Mouse (Mus musculus): ENCODE measurements around the gene Sec14l5. TPM values are rescaled to one million over a fixed set of nuclear protein-coding genes. Genes with fewer than 3 reads are reported as not detected.

Sec14l5 gene
- polyA plus RNA-seq, 1 experiment from 2014 or later, result 1.3 TPM

DNA sequence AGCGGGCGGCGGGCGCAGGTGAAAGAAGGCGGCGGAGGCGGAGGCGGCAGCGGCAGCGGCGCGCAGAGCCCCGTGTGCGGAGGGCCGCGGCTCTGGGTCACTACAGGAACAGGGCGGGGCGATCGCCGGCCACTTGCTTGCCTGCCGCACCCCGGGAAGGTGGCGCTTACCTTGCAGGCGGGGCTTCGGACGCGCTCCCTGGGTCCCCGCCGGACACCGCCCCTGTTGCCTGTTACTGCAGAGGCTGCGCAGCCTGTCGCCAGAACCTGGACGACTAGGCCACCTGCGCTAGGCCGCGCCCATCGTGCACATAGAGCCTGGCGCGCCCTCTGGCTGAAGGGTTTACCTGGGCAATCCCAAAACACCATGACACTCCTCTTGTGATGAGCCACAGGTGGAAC is 14.5 kb upstream of the Sec14l5 start, which contains the start of gene Ppl:
Ppl (minus strand) TSS at position 21 of the 401 bp plus-strand sequence.
- no peaks in the 10 kb centered on the region for H3K36me3 ChIP-seq
- 2% methylated on average over 24 of the region's 39 CpGs for WGBS
- H3K27ac ChIP-seq (replicated peaks), result no peak within 1 kb of the TSS
- peak within 1 kb of the TSS; percentile 39 for H3K4me2 ChIP-seq (replicated peaks)
- H3K4me3 ChIP-seq, result peak within 1 kb of the TSS; percentile 37
- peaks cover 74% of the 10 kb centered on the region for H3K27me3 ChIP-seq
- ATAC-seq (ENCODE audit: low FRiP score, low read depth), result no peak
- H3K9ac ChIP-seq (replicated peaks), result no peak within 1 kb of the TSS
- peaks cover 5% of the 10 kb centered on the region; the same call in 1 of the 2 replicates for H3K4me1 ChIP-seq
- H3K9me3 ChIP-seq, result no peaks in the 10 kb centered on the region

DNA sequence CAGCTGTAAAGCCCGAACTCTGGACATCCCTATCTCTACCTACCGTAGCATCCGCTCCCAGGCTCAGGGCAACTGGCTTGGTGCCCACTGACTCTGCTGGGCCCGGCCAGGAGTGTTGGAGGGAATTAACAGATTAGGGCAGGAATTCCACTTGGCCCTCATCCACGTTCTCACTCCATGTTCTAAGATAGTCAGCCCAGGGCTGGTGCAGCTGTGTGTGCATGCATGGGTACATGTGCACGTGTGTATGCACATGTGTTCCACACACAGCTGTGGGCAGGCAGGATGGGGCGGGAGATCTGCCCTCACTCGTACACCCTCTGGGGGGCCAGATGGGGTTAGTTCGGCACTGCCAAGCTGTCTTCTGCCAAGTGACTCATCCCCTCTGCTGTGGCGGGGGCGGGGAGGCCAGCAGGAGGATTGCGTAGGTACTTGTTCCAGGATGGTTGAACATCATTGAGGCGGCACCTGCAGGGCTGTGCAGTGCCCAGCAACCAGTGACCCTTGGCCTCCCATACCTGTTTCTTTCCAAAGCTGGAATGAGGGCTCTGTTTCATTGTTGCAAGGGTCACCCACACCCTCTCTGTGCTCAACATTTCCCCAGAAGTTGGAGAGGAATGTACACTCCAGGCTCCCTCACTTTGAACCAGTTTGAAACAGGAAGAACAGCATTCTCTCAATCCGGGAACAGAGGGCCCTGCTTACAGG is 12.1 kb upstream of the Sec14l5 start:
- Histone ChIP-seq H3K9ac (replicated peaks) (no peak overlapping the region), H3K9me3 (no peaks in the 10 kb centered on the region), H3K4me3 (no peak overlapping the region), H3K27me3 (peaks cover 52% of the 10 kb centered on the region), H3K27ac (replicated peaks) (no peak overlapping the region), H3K4me2 (replicated peaks) (no peak overlapping the region), H3K4me1 (peaks cover 5% of the 10 kb centered on the region; the same call in 1 of the 2 replicates), H3K36me3 (no peaks in the 10 kb centered on the region)
- no peak for ATAC-seq (ENCODE audit: low FRiP score, low read depth)
- 85% methylated on average over 14 of the region's 14 CpGs for WGBS

DNA sequence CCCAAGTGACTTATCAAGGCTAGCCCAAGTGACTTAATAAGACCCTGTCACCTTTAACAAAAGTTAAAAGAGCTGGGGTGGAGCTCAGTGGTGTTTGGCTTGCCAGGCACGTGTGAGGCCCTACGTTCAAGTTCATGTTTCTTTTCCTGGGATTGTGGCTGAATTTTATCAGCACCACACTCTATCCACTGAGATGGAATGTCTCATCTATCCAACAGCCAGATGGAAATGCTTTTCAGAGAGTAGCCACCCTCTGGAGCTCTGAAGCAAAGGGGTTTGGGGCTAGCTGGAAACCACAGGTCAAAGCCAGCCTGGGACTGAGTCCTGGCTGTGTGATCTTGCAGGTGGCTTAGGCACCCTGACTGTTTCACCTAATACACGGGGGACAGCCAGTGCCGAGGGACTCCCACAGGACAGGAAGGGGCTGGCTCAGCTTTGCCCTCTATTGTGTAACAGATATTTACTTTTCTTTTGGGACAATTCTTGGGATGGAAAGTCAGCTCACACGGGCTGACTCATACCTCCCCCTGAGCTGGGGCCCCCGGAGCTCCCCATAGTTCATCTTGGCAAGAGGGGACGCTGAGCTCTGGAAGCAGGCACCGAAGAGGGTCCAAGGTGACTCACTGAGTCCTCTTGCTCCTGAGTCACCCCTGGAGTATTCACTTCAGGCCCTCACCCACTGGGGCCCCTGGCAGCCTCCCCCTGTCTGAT is 11.2 kb upstream of the Sec14l5 start:
- peaks cover 43% of the 10 kb centered on the region for H3K27me3 ChIP-seq
- H3K4me2 ChIP-seq (replicated peaks), result no peak overlapping the region
- no peak overlapping the region for H3K27ac ChIP-seq (replicated peaks)
- 78% methylated on average over 8 of the region's 8 CpGs for WGBS
- H3K36me3 ChIP-seq, result no peaks in the 10 kb centered on the region
- H3K4me1 ChIP-seq, result peaks cover 5% of the 10 kb centered on the region; the same call in 1 of the 2 replicates
- H3K9me3 ChIP-seq, result no peaks in the 10 kb centered on the region
- no peak overlapping the region for H3K9ac ChIP-seq (replicated peaks)
- H3K4me3 ChIP-seq, result no peak overlapping the region
- no peak for ATAC-seq (ENCODE audit: low FRiP score, low read depth)

DNA sequence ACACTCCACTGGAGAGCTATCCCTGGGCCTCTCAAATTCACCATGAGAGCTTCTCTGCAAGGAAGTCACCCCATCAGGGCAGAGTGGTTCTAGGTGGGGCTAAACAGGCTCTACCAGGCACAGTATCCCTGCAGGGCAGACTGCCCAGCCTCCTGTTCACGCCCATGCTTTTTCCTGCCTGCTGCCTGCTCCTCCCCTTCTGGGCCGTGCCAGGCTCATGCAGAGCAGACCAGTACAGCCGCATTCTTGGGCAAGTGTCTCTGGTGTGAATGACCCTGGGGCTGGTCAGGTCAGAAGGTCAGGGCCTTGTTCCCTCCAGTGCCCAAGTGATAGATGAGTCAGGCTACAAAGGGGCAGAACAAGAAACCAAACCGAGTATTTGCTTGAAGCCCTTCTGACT is 10.4 kb upstream of the Sec14l5 start:
- Histone ChIP-seq H3K36me3 (no peaks in the 10 kb centered on the region), H3K27ac (replicated peaks) (no peak overlapping the region), H3K4me1 (peaks cover 5% of the 10 kb centered on the region; the same call in 1 of the 2 replicates), H3K4me2 (replicated peaks) (no peak overlapping the region), H3K9ac (replicated peaks) (no peak overlapping the region), H3K27me3 (peaks cover 39% of the 10 kb centered on the region), H3K4me3 (no peak overlapping the region), H3K9me3 (no peaks in the 10 kb centered on the region)
- 14% methylated on average over 4 of the region's 4 CpGs for WGBS
- ATAC-seq (ENCODE audit: low FRiP score, low read depth), result no peak

DNA sequence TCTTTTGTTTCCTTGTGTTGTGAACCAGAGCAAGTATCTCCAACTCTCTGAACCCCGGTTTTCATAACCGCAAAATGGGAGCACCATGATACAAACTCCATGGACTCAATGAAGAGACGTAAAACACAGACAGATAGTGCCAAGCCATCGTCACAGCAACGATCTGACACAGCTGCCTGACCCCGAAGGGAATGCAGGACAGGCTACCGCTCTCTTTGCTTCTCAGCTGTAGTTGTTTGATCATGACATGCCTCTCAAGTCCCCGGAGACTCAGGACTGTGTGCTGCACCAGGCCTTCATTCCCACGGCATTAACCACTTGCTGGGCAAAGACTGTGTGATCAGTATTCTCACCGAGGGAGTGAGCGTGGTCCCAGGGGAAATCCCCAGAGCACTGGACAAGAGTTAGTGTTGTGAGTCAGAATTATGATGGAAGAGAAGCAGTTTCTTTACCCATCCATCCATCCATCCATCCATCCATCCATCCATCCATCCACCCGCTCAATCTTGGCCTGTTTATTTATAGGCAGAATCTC is 9.8 kb upstream of the Sec14l5 start:
- Histone ChIP-seq H3K4me3 (no peak overlapping the region), H3K4me1 (peaks cover 5% of the 10 kb centered on the region; the same call in 1 of the 2 replicates), H3K9me3 (no peaks in the 10 kb centered on the region), H3K9ac (replicated peaks) (no peak overlapping the region), H3K36me3 (no peaks in the 10 kb centered on the region), H3K27ac (replicated peaks) (no peak overlapping the region), H3K4me2 (replicated peaks) (no peak overlapping the region), H3K27me3 (peaks cover 34% of the 10 kb centered on the region)
- ATAC-seq (ENCODE audit: low FRiP score, low read depth), result no peak
- WGBS, result 61% methylated on average over 12 of the region's 12 CpGs

DNA sequence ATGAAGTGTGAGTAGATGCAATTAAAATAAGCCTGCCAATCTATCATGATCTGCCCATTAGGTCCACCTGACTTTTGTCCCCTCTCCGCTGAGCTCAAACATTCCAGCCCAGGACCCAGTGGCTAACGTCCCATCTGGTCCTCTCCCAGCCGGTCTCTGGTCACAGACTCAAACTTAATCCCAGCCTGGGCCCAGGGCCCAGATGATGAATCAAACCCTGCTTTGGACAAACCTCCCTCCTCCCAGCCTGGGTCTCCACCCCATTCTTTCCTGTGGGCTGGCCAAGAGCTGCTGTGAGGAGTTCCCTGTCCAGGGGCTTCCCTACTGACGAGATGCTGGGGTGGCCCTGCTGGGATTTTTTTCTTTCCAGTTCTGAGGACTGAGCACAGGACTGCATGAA is 7.2 kb upstream of the Sec14l5 start:
- WGBS, result 38% methylated on average over 4 of the region's 4 CpGs
- H3K9ac ChIP-seq (replicated peaks), result no peak overlapping the region
- no peaks in the 10 kb centered on the region for H3K9me3 ChIP-seq
- H3K4me3 ChIP-seq, result no peak overlapping the region
- peaks cover 7% of the 10 kb centered on the region for H3K27me3 ChIP-seq
- no peak for ATAC-seq (ENCODE audit: low FRiP score, low read depth)
- H3K4me1 ChIP-seq, result no peaks in the 10 kb centered on the region
- no peak overlapping the region for H3K27ac ChIP-seq (replicated peaks)
- no peak overlapping the region for H3K4me2 ChIP-seq (replicated peaks)
- no peaks in the 10 kb centered on the region for H3K36me3 ChIP-seq

DNA sequence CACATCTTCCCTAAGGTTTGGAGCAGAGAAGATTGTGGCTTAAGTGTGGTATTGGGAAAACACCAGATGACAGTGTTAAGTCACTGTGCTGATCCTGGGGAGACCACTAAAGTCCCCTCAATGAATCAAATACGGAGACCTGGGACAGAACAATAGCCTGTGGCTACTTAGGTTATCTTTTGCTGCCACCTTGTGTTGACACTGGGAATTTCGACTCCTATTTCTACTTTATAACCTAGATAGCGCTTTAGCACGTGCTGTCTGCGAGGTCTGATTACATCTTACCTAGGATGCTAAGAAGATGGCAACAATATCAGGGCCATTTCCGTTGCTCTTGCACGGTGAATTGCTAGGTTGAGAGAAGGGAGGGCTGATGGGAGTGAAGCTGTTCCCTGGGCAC is 1.3 kb upstream of the Sec14l5 start:
- peak; percentile 48 for ATAC-seq (ENCODE audit: low FRiP score, low read depth)
- H3K4me1 ChIP-seq, result peaks cover 20% of the 10 kb centered on the region
- 0 out of 2 replicates have a peak overlapping the region, but pooled peaks have one; percentile 34 for H3K9ac ChIP-seq (replicated peaks)
- no peaks in the 10 kb centered on the region for H3K36me3 ChIP-seq
- H3K27me3 ChIP-seq, result peaks cover 39% of the 10 kb centered on the region
- WGBS, result 0% methylated on average over 7 of the region's 7 CpGs
- H3K4me2 ChIP-seq (replicated peaks), result peak overlapping the region; percentile 38; the same call in 1 of the 2 replicates
- no peak overlapping the region for H3K27ac ChIP-seq (replicated peaks)
- H3K4me3 ChIP-seq, result no peak overlapping the region
- H3K9me3 ChIP-seq, result no peaks in the 10 kb centered on the region

DNA sequence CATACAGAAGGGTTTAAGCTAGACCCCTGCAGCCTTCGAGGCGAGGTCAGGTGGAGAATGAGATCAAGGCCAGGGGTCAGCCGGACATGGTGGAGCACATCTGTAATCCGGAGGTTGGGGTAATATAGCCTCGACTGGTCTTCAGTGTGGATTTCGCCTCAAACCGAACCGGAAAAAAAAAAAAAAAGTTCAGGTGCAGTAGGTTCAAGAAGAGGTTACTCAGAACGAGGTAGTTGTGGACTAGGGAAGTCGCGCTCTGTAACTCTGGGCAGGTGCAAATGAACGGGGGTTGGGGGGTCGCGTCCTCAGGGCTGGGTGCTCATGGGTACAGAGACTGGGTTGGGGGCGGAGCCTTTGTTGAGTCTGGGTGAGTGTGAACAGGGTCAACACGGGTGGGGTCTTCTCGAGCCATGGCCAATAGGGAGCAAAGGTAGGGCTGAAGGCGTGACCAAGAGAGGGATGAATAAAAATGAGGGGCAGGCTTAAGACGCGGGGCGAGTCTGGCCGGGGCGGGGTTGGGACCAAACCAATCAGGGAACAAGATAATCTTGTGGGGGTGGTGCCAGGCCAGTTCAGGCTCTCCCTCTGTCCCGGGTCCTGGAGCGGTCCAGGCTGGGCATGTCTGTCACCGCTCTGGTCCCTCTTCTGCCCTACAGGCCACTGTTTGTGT is 407 bp upstream of the Sec14l5 start:
- H3K9me3 ChIP-seq, result no peaks in the 10 kb centered on the region
- no peaks in the 10 kb centered on the region for H3K36me3 ChIP-seq
- no peak overlapping the region for H3K27ac ChIP-seq (replicated peaks)
- WGBS, result 1% methylated on average over 26 of the region's 26 CpGs
- peaks cover 20% of the 10 kb centered on the region for H3K4me1 ChIP-seq
- H3K27me3 ChIP-seq, result peaks cover 38% of the 10 kb centered on the region
- H3K4me3 ChIP-seq, result peak overlapping the region; percentile 44
- H3K9ac ChIP-seq (replicated peaks), result peak overlapping the region; percentile 31
- peak overlapping the region; percentile 58 for H3K4me2 ChIP-seq (replicated peaks)
- ATAC-seq (ENCODE audit: low FRiP score, low read depth), result peak; percentile 96

DNA sequence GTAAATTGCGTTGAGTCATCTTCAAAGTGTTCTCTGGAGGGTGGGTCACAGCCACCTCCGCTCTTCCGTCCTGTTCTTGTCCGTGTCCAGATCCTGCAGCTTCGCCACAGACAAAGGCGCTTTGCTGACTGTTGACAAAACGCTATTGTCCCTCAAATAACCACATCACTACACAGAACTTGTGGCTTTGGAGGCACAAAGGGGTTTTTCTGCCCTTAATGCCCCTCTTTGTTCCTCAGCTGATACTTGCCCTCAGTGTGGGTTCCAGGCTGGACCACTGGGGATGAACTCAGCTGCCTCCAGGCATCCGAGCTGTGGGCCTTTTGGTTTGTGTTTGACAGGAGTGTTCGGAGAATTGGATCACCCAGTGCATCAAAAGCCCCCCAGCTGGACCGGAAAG is 3.6 kb downstream of the Sec14l5 start:
- ATAC-seq (ENCODE audit: low FRiP score, low read depth), result no peak
- Histone ChIP-seq H3K4me3 (no peak overlapping the region), H3K27me3 (peaks cover 38% of the 10 kb centered on the region), H3K4me2 (replicated peaks) (no peak overlapping the region), H3K9me3 (no peaks in the 10 kb centered on the region), H3K4me1 (peaks cover 31% of the 10 kb centered on the region), H3K27ac (replicated peaks) (no peak overlapping the region), H3K36me3 (no peaks in the 10 kb centered on the region), H3K9ac (replicated peaks) (no peak overlapping the region)
- 66% methylated on average over 10 of the region's 10 CpGs for WGBS

DNA sequence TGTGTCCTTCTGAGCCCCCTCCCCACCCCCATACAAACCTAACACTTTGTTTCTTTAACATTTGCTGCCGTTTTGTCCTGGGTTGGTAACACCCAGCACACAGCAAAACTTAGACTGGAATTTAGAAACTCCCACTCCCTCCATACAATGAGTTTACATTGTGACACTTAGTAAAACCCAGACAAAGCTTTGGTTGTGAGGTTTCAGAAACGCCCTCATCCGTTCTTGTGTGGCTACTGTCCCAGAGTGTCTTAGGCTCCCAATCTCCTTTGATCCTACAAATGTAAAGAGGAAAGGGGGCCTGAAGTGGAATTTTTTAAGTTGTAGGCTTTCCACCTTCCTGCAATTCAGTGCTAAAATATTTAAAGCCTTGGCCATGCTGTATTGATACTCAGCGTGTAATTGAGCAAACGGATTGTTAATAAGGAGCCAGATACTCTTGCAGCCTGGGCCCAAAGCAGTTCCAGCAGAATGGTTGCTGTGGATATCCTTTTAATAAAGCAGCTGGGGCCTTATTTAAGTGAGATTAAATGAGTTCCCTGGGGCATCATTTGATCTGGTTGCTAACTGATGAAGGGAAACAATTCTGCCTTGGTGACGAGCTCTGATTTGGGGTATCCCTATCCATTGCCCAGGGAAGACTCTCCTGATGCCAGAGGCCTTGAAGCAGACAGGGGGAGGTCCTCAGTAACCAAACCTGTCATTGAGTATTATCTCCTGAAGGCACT is 6.6 kb downstream of the Sec14l5 start:
- Histone ChIP-seq H3K9ac (replicated peaks) (no peak overlapping the region), H3K36me3 (no peaks in the 10 kb centered on the region), H3K27me3 (peaks cover 26% of the 10 kb centered on the region), H3K4me2 (replicated peaks) (no peak overlapping the region), H3K4me1 (peaks cover 14% of the 10 kb centered on the region), H3K27ac (replicated peaks) (peak overlapping the region; percentile 73), H3K4me3 (no peak overlapping the region), H3K9me3 (no peaks in the 10 kb centered on the region)
- 30% methylated on average over 6 of the region's 6 CpGs for WGBS
- peak; percentile 44; the same call in 1 of the 2 replicates for ATAC-seq (ENCODE audit: low FRiP score, low read depth)

DNA sequence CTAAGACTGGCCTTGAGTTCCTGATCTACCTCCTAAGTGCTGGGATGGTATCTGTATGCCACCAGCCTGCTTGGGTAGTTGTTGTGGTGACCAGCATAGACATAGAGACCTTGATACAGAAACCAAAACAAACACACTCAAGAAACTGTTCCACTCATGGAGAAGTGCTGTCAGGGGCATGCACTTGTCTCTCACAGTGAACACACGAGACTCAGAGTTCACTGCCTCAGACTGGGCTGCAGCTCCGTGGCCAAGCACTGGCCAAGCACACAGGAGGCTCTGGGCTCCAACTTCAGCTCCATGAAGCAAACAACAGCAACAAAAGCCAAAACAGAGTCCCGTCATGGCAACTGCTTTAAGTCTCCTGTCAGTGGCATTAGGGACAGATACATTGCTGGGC is 8.1 kb downstream of the Sec14l5 start:
- no peaks in the 10 kb centered on the region for H3K36me3 ChIP-seq
- no peak overlapping the region for H3K9ac ChIP-seq (replicated peaks)
- H3K4me3 ChIP-seq, result no peak overlapping the region
- peaks cover 14% of the 10 kb centered on the region for H3K4me1 ChIP-seq
- ATAC-seq (ENCODE audit: low FRiP score, low read depth), result no peak
- H3K27ac ChIP-seq (replicated peaks), result no peak overlapping the region
- 59% methylated on average over 3 of the region's 3 CpGs for WGBS
- H3K4me2 ChIP-seq (replicated peaks), result no peak overlapping the region
- H3K27me3 ChIP-seq, result peaks cover 13% of the 10 kb centered on the region; the same call in 1 of the 2 replicates
- no peaks in the 10 kb centered on the region for H3K9me3 ChIP-seq
